Mouse (Mus musculus) heart, postnatal 0 days (tissue): ENCODE measurements around the gene Smim4.

ENCODE experiments used
- CTCF ChIP-seq: IDR thresholded peaks from 2 replicates; pipeline ENCODE4 v1.5.1; 2016; ENCODE audit warnings: antibody characterized with exemption, control low read depth, low read depth
- EP300 ChIP-seq: IDR thresholded peaks from 2 replicates; pipeline ENCODE4 v1.6.1; 2016; ENCODE audit warnings: antibody characterized with exemption, low read depth

DNA sequence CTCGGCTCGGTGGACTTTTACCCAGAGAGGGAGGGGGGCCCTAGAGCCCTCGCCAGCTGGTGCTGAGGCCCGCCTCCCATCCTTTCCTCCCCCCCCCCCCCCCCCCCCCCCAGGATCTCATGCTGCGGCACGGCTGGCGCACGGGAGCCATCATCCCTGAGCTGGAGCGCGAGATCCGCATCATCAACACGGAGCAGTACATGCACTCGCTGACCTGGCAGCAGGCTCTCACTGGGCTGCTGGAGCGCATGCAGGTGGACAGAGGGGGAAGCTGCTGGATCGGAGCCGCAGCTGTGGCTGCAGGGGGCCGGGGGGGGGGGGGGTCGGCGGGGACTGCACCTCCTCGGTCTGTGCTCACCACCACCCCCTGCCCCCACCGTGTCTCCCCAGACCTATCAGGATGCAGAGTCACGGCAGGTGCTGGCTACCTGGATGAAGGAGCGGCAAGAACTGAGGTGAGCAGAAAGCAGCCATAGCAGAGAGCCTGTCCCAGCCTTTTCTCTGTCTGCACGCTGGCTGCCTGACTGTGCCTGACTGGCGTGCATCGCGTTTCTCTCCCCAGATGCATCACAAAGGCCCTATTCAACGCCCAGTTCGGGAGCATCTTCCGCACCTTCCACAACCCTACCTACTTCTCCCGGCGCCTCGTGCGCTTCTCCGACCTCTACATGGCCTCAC lies 9.6 kb upstream of the Smim4 start:
- TF ChIP-seq EP300 (no peak), CTCF (no peak)
